Mouse (Mus musculus): Measurements from ENCODE around the gene Mmp9.

DNA sequence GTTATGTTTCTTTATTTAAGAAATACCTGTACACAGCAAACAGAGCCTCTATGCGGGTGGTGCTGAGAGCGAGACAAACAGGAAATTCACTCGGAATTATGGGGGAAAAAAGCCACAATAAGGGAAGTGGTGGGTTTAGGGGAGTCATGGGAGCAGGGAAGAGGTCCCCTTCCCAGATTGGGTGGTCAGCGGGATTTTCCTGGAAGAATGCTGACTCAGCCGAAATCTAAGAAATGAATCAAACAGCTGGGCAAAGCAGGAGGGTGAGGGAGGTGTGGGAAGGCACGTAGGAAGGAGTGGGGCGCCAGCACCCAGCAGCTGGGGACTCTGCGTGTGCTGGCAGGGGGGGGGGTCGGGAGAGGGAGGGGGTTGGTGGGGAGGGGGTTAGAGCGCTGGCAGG, 7.0 kb upstream of the Mmp9 start:
- TF ChIP-seq CTCF (IDR thresholded peaks at IDR 0.05; ENCODE audit: borderline replicate concordance, control insufficient read depth, extremely low read depth, insufficient read depth, low read length, poor library complexity): no peak
- no peak for TF ChIP-seq POLR2A (IDR thresholded peaks at IDR 0.05; ENCODE audit: control insufficient read depth, extremely low read depth, insufficient read depth, low read length, poor library complexity)
